Mouse (Mus musculus) v-Abl transformed pro-B cells (cell line): ENCODE data around the gene Ror2.

Experiments
- in situ Hi-C, 2 experiments: fragments of 400-800 bp; cut with MboI; formaldehyde crosslinking; loops; one replicate each; pipeline ENCODE4 v1.15.1; 2025; ENCODE audit not compliant: unreplicated experiment in 2 of 2

Ror2 gene

DNA sequence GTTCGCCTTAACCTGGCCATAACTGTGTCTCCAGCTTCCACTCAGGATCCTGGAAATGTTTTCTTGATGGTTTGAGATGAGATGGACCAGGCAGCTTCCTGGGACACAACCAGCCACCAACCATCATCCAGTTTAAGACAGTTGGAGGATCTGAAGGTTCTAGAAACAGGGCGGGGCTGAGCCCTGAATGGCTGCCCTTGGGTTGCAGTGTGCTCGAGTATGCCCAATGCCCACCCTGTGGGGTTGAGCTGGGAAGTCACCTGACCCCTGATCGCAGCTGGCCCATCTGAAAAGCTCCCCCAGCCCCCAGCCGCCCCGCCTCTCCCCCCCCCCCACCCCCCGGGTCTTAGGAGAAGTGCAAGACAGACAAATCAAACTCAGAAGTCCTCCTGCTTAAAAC is 89.2 kb downstream of the Ror2 start:
- in situ Hi-C loops: no loop called here

DNA sequence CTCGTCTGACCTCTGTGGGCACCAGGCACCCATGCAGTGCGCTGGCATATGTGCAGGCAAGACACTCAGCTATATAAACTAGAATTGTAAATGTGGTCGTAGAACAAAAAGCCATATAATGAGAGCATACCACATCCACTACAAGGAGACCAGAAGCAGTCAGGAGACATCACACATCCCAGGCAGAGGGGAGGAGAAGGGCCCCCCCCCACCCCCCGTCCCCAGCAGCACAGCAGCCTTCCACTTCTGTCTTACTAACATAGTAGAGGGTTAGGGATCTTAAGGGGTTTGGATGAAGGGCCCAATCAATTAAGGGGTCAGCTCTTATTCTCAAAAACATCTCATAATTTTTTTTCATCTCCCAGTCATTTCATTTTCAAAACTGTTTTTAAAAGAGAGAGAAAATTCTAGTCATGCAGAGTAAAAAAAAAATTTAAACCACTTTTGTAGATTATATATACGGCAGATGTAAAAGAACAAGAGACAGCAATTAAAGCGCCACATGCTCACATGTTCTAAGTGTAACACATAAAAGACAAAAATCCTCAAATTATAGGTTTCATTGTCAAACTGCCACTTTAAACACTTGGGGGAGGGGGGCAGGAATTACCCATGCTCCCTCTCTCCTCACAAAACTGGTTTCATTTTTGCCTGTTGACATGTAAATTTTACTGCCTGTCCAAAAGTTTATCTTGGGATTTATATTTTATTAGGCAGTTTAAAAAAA is 89.8 kb downstream of the Ror2 start:
- in situ Hi-C loops: no loop called here

DNA sequence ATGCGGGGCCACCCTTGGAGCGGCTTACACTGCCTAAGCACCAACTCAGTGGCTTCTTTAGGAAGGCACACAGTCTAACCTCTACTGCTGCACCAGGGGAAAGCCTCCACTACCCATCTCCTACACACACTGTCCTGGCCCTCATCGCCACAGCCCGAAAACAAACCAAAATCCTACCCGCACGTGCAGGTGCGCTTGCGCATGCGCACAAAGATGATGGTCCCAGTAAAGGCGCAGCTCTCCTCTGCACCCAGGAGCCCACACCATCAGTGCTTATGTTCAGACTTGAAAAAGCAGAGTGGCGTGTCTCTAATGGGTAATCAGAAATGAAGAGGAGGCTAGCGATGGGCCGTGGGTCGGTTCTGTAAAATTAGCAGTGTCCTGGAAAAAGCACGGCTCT is 91.6 kb downstream of the Ror2 start:
- in situ Hi-C loops: no loop called here

DNA sequence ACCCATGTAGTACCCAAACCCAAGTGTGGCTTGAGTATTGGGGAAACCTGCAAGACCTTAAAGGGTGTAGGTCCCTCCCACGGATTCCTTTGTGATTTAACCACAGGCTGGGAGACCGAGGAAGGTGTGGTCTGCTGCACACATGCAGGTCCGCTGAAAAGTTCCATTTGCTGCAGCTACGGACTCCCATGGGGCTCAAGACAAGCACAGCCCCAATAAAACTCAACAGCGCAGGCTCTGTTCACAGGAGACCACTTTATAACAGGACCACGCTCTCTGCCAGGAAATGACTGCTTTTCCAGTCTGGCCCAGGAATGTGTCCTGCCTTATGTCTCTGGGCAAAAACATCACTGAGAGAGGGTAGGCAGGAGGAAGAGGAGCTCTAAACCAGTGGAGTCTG is 92.2 kb downstream of the Ror2 start:
- in situ Hi-C loops: no loop called here

DNA sequence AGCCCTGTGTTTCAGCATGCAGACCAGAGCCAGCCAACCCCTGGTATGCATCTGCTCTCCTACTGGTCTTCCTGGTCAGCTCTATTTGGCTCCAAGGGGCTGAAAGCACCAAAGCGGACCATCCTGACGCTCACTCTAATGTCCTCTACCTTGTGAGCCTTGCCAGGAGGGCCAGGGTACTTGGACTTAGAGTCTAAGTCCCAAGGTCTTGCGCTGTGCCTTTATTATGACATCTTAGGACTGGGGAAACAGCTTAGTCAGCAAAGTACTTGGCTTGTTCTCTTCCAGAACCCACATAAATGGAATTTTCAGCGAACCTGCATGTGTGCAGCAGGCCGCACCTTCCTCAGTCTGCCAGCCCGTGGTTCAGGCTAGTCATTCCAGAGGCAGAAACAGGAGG is 93.6 kb downstream of the Ror2 start:
- in situ Hi-C loops: no loop called here

DNA sequence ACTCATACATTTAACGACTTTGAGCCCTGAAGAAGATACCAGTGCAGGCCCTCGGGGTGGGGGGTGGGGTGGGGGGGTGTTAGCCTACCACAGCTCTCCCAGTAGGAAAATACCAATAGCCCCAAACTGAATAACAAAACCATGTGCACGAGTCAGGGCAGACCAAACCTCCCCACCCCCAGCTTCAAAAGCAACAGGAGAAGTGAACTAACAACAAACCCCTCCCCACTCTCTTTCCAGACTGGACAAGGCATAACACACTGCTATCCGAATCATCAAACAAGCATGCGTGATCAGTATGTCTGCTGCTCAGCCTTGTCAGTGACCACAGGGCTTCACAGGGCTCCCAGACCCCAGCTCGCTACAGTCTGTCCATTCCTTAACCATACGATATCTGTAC is 94.3 kb downstream of the Ror2 start:
- in situ Hi-C loops: no loop called here

DNA sequence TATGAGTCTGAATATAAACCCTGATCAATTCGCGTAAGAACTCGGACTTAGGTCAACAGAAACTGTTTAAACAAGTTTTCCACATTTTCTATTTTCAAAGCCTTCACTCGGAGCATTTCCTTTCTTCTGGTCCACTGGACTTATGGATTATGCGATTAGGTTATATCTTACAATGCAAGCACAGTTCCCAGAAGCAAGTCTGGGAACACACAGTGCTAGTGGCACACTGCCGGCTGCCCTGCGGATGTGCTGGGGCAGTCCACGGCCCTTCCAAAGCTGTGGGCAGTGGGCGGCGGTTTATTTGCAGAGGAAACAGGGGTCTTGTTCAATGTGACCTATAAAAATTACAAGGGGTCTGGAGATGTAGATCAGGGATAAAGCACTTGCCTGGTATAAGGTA is 97.0 kb downstream of the Ror2 start:
- in situ Hi-C loops: no loop called here

DNA sequence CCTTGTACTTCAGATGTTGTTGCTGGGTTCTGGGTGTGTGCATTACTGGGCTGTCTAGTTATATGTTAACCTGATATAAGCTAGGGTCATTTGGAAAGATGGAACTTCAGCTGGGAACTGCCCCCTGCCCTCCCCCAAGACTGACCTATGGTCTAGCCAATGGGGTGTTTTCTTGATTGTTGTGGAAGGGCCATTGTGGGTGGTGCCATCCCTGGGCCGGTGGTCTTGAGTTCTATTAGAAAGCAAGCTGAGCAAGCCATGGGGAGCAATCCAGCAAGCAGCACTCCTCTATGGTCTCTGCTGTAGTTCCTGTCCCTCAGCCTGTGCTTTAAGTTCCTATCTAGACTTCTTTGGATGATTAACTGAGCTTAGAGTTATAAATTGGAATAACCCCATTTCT is 101.1 kb downstream of the Ror2 start:
- in situ Hi-C loops: no loop called here

DNA sequence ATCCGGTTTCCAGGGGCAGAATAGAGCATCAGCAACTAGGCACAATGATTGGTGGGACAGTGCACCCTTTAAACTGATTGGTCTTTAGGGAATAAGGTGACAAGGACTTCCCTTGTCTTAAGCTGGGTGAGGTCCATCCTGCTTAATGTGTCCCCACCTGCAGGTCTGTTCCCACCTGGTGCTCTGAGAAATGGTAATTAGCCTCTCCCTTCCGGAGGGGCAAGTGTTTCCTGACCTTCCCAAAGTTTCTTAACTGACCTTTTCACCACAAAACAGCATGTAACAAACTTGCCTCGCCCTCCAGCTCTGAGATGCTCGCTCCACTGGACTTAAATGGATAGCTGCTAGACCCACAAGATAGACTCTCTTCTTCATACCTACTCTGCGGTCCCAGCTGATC is 101.8 kb downstream of the Ror2 start:
- in situ Hi-C loops: no loop called here

DNA sequence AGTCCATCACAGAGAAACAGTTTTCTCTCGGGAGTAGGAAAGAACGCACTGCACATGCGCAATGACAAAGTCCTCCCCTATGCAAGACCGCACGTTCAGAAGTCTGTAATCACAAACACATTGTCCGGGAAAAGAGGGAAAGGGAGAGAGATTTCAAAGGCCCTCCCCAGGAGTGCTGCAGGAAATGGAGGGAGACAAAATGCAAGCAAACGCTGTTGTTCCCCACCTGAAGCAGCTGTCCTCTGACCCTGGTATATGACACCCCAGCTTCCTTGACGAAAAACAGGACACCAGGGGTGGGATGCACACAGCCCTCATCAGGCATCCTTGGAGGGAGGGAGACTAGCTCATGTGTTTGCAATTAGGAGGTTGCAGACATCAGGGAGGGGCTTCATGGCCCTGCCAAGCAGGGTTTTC is 102.8 kb downstream of the Ror2 start:
- in situ Hi-C loops: no loop called here

DNA sequence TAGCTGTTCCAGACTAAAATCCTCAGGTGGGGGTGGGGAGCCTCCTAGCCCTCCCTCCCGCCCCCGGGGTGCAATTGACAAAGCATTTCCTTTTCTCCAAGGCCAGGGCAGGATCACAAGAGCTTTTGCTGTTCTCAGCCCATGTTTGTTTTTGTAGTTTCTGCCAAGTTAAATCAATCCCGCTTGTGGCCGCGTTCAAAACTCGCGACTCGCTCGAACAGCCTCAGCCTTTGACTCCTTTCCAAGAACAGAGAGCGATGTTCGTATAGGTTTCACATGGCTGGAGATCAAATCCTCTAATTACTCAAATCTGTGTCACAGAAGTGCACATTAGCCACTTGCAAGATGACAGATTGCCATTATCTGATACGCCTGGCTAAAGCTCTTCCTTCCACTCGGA is 107.3 kb downstream of the Ror2 start:
- in situ Hi-C loops: no loop called here

DNA sequence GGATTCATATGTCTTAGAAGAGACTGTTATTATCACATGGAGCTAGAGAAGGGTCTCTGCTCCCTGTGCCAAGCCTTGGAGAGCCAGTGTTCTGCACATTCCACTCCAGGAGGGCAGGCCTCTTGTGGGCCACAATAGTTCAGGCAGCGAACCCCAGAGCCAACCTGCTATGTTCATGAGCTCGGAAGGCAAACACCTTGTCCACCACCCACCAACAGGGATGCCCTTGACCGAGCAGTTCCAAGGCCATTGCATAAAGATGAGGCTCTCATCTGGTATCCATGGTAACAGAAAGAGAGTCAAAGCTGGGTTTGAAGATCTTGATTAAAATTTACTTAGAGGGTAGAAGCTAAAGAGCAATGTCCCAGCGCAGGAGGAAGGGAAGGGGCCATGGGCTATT is 107.8 kb downstream of the Ror2 start:
- in situ Hi-C loops: no loop called here

DNA sequence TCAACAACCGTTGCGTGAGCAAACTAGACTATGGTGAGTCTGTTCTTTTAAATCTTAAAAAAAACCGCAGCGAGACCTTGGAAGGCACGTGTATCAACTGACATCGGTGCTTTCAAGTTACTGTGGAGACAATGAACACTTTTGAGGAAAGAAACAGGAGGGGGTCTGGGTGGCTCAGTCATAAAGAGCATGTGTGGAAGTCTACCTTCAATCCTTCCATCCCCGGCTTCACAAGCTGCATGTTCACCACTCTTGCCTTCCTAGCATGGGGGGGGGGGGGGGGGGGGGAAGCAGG is 108.6 kb downstream of the Ror2 start:
- in situ Hi-C loops: no loop called here

DNA sequence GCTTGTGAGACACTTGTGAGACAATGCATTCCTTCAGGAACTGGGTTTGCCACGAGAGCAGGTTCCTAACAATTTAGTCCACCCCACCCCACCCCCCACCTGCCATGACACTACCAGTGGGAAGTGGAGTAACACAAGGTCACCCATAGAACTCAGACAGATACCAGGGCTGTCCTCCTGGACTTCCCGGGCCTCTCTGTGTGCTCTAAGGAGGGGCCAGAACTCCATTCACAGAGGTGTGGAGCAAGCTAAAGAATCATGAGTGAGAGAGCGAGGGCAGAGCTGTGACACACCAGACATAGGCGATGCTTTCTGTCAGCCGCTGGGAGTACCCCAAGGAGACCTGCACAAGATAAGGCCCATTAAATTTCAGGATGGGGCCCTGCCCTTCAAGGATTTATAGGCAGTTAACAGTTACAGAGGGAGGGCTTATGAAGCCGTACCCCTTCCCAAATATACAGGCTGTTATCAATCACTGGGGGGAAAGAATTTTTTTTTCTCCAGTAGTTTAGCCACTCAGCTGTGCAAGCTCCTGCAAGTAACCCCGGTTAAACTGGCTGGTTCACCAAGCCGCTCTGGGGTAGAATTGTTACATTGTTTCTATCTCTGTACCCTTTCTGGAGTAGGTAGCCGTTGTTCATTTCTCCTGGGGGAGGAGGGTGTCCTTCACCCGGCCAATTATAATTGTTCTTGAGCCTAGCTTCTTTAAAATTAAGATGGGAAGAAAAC is 109.1 kb downstream of the Ror2 start:
- in situ Hi-C loops: no loop called here

DNA sequence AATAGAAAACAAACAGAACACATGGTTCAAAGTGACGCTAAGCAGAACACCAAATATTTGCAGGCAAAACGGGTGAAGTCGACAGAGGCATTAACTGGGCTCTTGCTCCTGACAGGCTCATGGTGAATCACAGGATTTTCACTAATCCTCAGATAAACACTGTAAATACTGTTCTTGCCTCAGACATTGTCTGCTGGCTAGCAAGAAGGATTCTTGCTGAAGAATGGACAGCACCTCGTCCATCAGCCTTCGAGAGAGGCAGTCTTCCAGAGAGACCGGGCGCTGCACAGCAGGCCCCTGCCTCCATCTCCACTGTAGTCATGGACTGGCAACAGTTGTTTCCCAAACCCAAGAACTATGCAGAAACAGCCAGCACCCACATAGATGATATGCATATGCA is 110.9 kb downstream of the Ror2 start:
- in situ Hi-C loops: no loop called here

DNA sequence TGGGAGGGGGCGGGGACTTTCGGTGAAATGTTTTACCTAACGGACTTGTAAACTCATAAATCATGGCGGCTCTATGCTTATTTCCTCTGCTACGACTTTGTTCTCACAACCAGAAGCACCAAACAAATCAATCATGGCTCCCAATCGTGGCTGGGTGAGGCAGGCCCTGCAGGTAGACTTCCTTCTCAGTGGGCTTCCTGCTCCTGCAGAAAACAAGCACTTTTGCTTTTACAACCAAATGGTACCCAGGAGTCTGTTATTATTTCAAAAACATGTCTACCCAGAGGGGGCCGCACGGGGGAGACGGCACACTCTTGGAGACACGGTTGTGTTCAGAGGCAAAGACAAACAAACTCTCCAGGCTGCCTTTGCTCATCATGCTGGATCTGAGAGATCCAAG is 122.3 kb downstream of the Ror2 start:
- in situ Hi-C loops: no loop called here

DNA sequence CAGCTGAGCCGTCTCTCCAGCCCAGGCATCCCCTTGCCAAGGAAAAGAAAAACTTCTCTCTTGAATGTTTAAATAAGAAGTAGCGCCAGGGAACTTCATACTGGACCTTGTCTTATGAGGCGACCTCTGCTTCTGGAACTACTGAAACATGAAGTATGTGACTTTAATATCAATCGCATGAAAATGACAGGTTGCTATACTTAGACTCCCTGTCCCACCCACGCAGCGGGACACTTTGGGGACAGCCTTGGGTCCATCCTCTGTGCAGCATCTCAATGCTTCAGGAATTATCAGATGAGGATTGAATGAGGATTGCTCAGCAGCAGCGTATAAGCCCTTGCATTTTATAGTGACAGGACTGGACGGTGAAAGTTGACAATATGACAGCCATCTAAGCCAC is 122.9 kb downstream of the Ror2 start:
- in situ Hi-C loops: no loop called here

DNA sequence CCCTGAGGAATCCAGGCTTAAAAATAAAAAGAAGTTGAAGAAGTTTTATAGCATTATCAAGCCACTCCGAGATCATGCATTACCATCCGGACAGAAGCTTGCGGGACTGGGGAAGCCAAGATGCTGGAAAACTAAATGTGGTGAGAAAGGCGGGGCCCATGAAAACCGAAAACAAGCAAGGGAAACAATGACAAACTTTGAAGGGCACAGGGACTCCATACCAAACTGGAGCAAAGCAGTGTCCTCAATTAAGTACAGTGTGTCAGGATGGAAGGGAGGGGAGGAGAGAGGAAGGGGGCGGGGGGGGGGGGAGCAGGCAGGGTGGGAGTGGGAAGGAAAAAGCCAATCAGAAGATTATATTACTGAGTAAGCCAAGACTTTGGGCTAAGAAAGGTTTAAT is 126.4 kb downstream of the Ror2 start:
- in situ Hi-C loops: no loop called here

DNA sequence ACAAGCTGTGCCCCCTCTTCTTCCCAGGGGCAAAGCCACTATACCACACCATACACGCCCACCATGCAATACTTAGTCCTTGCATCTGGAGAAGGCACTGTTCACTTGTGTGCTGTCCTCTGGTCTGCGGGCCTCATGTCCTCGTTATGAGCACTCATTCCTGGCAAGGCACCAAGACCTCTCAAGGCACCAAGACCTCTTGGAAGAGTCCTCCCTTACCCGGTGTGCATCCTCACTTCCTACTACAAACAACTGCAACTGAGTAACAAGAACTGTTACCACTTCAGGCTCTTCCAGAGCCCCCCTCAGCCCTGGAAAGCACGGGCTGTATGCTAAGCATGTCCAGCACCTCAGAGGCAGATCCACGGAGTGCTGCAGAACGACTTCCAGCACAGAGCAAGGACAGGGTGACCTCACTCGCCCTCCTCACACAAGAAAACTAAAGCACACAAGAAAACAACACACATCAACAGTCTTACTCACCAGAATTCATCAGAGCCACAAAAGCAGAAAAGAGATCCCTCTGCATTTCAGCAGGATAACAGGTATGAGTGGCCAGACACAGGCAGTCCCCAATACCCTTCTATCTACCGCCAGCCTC is 127.4 kb downstream of the Ror2 start:
- in situ Hi-C loops: no loop called here

DNA sequence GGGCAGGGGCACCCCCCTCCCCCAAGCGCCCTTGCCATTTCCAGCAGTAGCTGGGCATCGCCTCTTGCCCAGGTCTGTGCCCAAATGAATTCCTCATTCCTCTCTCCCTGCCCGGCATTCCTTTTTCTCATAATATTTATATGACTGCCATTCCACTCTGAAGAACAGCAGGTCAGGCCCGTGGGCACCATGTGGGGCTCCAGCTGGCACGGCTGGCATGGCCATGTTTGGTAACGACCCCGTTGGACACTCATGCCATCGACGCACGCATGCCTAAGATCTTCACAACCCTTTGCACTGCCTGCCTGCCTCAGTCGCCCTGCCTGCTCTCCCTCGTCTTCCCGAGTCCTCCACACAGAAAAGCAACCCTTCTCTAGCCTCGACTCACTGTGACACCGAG is 129.0 kb downstream of the Ror2 start:
- in situ Hi-C loops: no loop called here

DNA sequence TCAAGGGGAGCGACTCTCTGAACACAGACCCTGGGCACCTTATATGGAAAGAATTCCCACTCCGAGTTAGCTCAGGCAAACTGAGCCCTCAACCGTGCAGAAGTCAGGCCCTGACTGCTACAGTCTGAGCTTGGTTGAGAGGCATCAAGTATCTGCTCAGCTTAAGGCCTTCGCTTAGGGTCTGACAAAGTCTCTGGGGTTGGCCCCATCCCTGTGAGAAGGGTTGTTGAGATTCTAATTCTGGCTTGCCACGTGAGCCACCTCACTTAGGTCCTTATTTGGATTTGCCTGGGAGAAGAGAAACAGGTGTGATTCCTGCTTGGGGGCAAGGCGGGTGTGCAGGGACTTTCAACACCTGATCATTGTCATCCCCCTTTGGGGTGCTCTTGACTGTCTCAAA is 129.6 kb downstream of the Ror2 start:
- in situ Hi-C loops: no loop called here

DNA sequence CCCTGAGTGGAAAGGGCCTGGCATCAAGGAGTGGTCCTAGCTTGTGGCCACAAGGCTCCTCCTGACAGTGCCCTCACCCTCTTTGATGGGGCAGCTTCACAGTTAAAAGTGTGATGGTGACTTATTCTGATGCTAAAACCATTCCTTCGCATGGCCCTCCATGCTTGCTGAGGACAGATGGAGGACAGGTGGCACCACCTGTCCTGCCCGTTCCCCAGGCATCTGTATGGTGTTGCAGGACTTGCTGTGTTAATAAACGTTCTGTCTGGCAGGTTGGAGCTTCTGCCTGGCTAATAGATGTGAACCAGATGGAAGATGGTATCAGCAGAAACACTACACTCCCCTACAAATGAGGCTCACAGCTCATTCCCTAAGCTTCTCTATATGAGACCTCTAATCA is 140.4 kb downstream of the Ror2 start:
- in situ Hi-C loops: no loop called here
